Mouse (Mus musculus) neutrophil, adult 59 days (primary cell): ENCODE results near the gene Duxbl3. TPM values are rescaled to one million over a fixed set of nuclear protein-coding genes. Genes with fewer than 3 reads are reported as not detected.

Source experiments
- total RNA-seq, 2 experiments: library from RNA; stranded (reverse); gene quantifications; 1 replicate in 1 of 2; 2 replicates in 1 of 2; pipeline ENCODE4 v1.2.4; 2023

Duxbl3 gene
- not detected for total RNA-seq

GRCm38 (mm10) chr14:26257756-26258617 is at the start of gene Duxbl3:
TSS of gene Duxbl3 (plus strand) at chr14:26257962.

Other genes with a start within 250 kb of the Duxbl3 start
- gene Gm9780, start 215.3 kb upstream of the Duxbl3 start, total RNA-seq: not detected
- 10 to 100 TPM in 1 of 2 experiments, 1 to 10 TPM in 1; 9.5 to 14.1 TPM for gene Tmem254c, start 190.6 kb upstream of the Duxbl3 start, total RNA-seq
- gene Cphx2, start 176.4 kb upstream of the Duxbl3 start, total RNA-seq: not detected
- not detected for gene Cphx3, start 175.7 kb upstream of the Duxbl3 start, total RNA-seq
- gene Duxbl2, start 139.6 kb upstream of the Duxbl3 start, total RNA-seq: not detected
- gene Plac9b, start 75.5 kb upstream of the Duxbl3 start, total RNA-seq: not detected
- 1 to 10 TPM in 1 of 2 experiments, not detected in 1; 8.1 TPM for gene Tmem254b, start 50.9 kb upstream of the Duxbl3 start, total RNA-seq